Mouse (Mus musculus): ENCODE measurements around the gene Gm20075.
"Not testable (repeated sequence)": the region's sequence is repeated elsewhere in the genome, so short reads cannot be mapped to it uniquely, and the experiment has no call there.

Gene Gm20075

GRCm38 (mm10) chr13:96081276-96081675 is at the start of gene Gm20075:
TSS of gene Gm20075 (minus strand) at chr13:96081376.
- DNase-seq (ENCODE audit: low spot score) = not testable (repeated sequence)

DNA sequence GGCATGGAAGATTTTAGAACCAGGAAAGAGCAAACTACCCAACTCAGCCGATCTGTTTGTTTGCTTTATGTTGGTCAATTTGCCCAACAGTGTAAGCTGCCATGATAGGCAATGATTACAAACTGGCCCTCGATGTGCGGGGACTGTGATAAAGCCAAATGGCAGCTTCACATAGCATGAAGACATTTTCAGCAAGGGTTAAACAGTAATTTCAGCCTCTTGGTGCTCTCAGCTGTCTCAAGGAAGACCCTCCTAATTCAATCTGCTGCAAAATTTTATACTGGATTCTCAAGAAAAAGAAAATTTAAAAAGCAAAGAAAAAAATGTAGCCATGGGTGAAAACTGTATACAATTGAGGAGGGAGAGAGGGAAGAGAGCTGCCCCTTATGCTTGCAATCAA is 47.9 kb upstream of the Gm20075 start:
- DNase-seq (ENCODE audit: low spot score) = no peak

DNA sequence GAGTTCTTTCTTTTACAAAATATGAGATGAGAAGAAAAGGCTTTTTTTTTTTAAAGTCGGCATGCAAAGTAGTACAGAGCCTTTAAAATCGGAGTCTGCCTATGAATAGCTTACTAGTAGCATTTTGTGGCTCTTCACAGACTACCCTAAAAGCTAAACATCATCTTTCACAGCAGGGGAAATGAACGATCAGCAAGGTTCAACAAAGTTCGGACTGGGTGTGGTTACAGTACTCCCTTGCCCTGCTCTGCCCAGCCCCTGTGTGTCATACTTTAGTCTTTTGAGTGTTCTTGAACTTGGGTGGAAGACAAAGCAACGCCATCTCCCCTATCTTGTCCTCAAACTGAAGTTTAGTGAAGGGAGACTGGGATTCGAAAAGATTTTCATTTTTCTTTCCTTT is 45.5 kb upstream of the Gm20075 start:
- no peak for DNase-seq (ENCODE audit: low spot score)

GRCm38 (mm10) chr13:96125011-96125410 is 43.8 kb upstream of the Gm20075 start:
- no peak for DNase-seq (ENCODE audit: low spot score)

- no peak for DNase-seq (ENCODE audit: low spot score)
Measured at GRCm38 (mm10) chr13:96112711-96113110, 31.5 kb upstream of the Gm20075 start.

GRCm38 (mm10) chr13:96110767-96111166 is 29.6 kb upstream of the Gm20075 start:
- no peak for DNase-seq (ENCODE audit: low spot score)

DNA sequence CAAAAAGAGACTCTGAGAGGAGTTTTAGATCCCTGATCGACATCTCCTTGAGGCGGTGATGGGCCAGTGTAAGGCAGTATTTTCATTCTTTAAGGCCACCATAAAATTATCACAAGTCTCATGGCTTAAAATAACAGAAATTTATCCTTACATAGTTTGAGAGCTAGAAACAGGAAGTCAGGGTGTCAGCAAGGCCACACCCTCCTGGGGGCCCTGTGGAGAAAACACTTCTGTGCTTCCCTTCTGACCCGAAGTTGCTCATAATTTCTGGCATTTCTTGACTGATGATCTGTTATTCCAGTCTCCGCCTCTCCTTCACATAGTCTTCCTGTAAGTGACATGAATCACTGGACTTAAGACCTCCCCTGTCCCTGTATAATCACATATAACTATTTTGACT is 25.2 kb upstream of the Gm20075 start:
- no peak for DNase-seq (ENCODE audit: low spot score)

- no peak for DNase-seq (ENCODE audit: low spot score)
Measured at GRCm38 (mm10) chr13:96090929-96091328, 9.8 kb upstream of the Gm20075 start.

DNA sequence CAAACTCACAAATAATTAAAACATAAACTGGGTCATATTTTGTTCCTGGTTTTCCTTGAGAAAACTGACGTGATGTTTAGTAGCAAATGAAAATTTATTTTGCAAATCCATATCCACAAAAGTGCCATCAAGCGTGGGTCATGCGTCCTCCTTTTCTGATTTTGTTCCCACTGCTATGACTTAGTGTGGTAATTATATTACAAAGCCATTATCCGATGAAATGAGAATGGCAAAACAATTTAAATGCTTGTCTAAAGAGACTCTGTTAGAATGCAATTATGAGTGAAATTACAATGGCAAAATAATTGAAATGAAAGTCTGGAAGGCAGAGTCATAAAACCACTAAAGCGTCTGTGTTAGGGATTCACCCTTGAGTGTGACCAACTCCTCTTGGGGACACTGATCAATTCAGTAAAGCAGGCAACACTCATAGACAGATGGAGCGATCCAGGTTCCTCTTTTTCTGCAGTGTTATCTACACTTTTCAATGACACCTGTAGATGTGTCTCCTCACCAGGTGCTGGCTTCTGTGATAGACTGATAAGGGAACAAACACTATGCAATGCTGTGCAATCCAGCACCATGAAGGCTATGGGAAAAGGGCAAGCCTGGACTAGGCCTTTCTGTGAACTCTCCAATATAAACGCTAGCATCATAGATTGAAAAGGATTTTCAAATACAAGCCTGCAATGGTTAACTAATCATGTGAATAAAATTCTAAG is 4.6 kb upstream of the Gm20075 start:
- DNase-seq (ENCODE audit: low spot score) = no peak

DNA sequence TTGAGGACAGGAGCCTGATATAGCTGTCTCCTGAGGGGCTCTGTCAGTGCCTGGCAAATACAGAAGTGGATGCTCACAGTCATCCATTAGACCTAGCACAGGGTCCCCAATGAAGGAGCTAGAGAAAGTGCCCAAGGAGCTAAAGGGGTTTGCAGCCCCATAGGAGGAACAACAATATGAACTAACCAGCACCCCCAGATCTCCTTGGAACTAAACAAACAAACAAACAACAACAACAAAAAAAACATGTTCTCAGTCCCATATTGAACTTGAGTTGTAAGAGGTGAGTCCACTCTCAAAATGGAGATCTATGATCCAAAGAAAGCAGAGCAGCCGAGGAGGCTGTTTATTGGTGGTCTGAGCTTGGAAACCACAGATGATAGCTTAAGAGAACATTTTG is 578 bp upstream of the Gm20075 start, which contains the start of gene Gm17190:
Gene Gm17190 (plus strand): TSS at position 301 of the 400 bp plus-strand sequence.
- DNase-seq (ENCODE audit: low spot score) = not testable (repeated sequence)

GRCm38 (mm10) chr13:96073555-96073954 is 7.6 kb downstream of the Gm20075 start:
- DNase-seq (ENCODE audit: low spot score) = no peak

DNA sequence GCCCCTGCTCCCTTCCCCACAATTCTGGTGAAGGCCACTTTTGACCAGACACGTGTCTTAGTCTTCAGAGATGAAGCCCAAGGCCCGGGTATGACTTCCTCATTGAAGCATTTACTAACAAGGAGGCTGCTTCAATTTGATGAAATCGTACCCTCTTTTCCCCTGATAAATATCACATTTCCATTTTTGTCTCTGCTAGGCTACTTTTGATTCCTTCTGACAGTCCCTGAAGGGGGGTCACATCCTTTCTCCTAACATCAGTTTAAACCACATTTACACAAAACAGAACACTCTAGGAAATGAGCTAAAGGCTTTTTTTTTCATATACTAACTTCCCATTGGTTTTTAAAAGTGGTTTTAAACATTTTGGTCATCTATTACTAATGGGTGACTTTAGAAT is 28.4 kb downstream of the Gm20075 start:
- DNase-seq (ENCODE audit: low spot score) = no peak

- no peak for DNase-seq (ENCODE audit: low spot score)
Measured at GRCm38 (mm10) chr13:96045396-96045795, 35.8 kb downstream of the Gm20075 start.

- DNase-seq (ENCODE audit: low spot score) = no peak
Measured at GRCm38 (mm10) chr13:96040275-96041042, 40.7 kb downstream of the Gm20075 start.

DNA sequence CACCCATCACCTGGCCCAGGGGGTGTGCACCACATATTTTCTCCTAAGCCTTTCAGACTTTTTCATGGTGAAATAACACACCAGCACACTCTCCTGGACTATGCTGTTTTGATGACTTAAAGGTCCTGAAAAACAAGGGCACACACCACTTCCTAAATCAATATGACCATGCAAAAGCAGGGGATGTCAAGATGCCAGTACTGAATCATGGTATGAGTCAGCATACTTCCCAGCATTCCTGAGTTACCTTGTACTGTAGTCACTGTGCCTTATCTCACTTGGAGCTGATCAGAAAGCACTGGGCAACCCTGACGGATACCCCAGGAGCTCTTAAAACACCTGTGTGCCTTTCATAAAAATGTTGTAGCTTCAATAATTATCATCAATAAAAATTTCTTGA is 41.6 kb downstream of the Gm20075 start:
- DNase-seq (ENCODE audit: low spot score) = no peak

DNA sequence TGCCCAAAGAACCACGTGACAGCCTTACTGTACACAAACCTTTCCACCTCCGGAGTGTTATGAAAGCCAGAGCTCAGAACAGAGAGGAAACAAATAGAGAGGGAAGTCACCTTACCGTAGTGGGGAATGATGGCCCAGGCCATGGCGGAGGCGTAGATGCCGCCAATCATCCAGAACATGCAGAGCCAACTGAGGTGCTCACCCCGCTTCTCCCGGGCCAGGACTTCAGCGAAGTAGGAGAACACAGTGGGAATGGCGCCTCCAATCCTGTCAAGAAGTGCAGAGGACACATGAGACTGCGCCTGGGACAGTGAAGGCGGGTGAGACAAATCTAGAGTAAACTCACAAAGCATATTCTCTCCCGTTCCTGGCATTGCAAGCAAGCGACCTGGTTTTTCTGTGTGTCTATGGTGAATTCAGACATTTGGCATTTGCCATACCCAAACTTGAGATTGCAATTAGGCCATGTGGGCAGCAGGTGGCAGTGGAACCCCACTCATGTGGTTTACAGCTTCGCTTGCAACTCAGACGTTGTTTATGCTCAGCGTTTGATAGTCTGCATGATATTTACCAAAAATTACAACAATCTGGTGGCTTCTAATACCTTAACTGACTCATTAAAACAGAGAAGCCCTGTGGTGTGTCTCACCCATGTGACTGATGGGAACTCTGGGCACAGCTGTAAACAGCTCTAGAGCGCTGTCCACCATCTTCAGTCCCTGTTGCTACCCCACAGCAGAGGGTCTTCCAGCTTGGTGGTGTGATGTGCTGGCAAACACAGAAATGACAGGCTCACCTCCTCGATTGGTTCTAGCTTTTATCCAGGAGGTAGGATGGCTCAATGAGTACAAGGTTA is 50.6 kb downstream of the Gm20075 start:
- peak; percentile 21 for DNase-seq (ENCODE audit: low spot score)
